Mouse (Mus musculus): Measurements from ENCODE around the gene Ripor3. TPM values are rescaled to one million over a fixed set of nuclear protein-coding genes. Genes with fewer than 3 reads are reported as not detected.

Gene Ripor3
- polyA plus RNA-seq, 1 experiment from 2014 or later, result 0.98 TPM

DNA sequence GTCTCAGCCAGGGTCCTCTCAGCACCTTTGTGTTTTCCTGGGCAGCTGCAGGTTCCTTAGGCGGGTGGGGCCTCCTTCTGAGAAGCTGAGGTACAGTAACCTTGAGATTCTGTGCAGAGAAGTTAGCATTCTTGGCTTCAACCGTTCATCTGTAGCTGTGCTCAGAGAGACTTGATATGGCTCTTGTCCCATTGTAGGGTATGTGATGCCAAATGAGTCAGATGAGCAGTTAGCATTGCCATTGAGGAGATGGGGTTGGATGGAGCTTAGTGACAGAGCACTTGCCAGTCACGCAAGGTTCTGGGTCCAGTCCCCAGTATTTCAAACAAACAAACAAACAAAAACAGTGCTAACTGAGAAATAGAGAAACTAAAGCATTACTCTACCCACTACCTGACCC, 44.5 kb downstream of the Ripor3 start:
- H3K4me2 ChIP-seq, result no peak overlapping the region
- H3K9ac ChIP-seq (replicated peaks), result no peak overlapping the region
- 95% methylated on average over 3 of the region's 3 CpGs for WGBS
- no peaks in the 10 kb centered on the region for H3K9me3 ChIP-seq
- no peak overlapping the region for H3K27ac ChIP-seq
- peaks cover 77% of the 10 kb centered on the region for H3K36me3 ChIP-seq
- no peaks in the 10 kb centered on the region for H3K4me1 ChIP-seq (replicated peaks)
- no peak overlapping the region for H3K4me3 ChIP-seq (replicated peaks)
- H3K27me3 ChIP-seq, result no peaks in the 10 kb centered on the region
- no peak for ATAC-seq (ENCODE audit: insufficient number of reproducible peaks, insufficient read depth, low FRiP score, low TSS enrichment, low read depth)

DNA sequence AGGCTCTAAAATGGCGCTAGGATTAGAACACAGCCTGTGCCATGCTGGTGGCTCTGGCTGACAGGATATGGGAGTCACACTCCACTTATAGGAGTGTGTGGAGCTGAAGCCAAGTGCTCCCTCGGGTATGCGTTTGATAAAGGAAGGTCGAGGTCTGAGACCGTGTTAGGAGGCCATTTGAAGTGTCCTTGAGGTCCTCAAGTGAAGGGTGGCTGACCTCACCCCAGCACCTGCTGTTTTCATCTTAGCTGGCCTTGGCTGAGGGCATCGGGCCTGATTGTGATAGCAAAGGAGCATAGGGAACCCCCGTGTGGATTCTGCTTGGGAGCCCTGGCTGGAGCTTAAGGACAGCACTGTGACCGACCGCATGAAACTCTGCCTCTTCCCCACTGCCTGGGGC, 46.1 kb downstream of the Ripor3 start:
- ATAC-seq (ENCODE audit: insufficient number of reproducible peaks, insufficient read depth, low FRiP score, low TSS enrichment, low read depth), result no peak
- H3K36me3 ChIP-seq, result peaks cover 69% of the 10 kb centered on the region
- 0 out of 2 replicates have a peak, but pooled peaks cover 2% of the 10 kb centered on the region for H3K4me1 ChIP-seq (replicated peaks)
- H3K9ac ChIP-seq (replicated peaks), result no peak overlapping the region
- no peak overlapping the region for H3K4me3 ChIP-seq (replicated peaks)
- no peaks in the 10 kb centered on the region for H3K9me3 ChIP-seq
- H3K27me3 ChIP-seq, result no peaks in the 10 kb centered on the region
- WGBS, result 93% methylated on average over 9 of the region's 9 CpGs
- H3K27ac ChIP-seq, result no peak overlapping the region
- H3K4me2 ChIP-seq, result no peak overlapping the region

DNA sequence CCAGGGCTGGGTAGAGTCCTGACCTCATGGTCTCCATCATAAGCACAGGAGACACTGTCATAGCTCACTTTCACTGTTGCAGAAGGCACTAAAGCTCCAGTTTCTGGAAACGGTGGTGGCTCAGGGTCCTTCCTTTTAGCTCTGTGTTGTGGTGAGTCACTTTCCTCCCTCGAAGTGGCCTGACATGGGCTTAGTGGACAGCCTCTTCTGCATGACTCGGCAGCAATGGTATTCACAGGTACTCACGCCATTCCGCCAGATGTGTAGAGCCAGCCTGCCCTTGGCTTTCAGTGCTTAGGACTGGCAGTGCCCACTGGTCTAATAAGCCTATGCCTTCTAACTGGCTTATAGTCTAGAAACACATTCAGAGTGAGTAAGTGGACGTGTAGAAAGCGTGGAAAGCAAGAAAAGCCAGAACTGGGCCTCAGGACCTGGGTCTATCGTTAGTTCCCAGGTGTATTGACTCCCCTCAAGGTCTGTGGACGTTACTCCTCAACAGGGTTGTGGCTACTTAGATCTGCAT, 46.6 kb downstream of the Ripor3 start:
- H3K27ac ChIP-seq, result no peak overlapping the region
- no peaks in the 10 kb centered on the region for H3K9me3 ChIP-seq
- H3K36me3 ChIP-seq, result peaks cover 66% of the 10 kb centered on the region
- H3K4me3 ChIP-seq (replicated peaks), result no peak overlapping the region
- H3K4me2 ChIP-seq, result no peak overlapping the region
- 0 out of 2 replicates have a peak, but pooled peaks cover 2% of the 10 kb centered on the region for H3K4me1 ChIP-seq (replicated peaks)
- no peaks in the 10 kb centered on the region for H3K27me3 ChIP-seq
- 94% methylated on average over 9 of the region's 9 CpGs for WGBS
- no peak overlapping the region for H3K9ac ChIP-seq (replicated peaks)
- no peak for ATAC-seq (ENCODE audit: insufficient number of reproducible peaks, insufficient read depth, low FRiP score, low TSS enrichment, low read depth)

DNA sequence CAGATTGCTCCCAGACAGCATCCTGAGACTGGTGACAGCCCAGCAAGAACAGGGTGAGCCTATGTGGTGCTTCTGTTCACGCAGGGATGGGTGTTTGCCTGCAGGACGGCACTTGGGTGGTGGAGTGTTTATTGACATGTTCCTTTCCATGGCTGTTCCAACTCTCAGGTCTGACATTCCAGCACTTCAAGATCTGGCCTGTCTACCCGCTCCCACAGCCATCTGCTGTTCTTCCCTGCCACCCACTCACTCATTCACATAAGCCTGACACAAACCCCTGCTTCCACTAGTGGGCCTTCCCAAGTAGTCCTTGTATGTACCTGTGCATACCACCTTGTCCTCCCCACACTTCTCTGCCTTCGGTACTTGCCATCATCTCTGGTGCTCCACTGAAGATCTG, 47.2 kb downstream of the Ripor3 start:
- H3K4me1 ChIP-seq (replicated peaks), result 0 out of 2 replicates have a peak, but pooled peaks cover 2% of the 10 kb centered on the region
- no peaks in the 10 kb centered on the region for H3K9me3 ChIP-seq
- H3K27me3 ChIP-seq, result no peaks in the 10 kb centered on the region
- no peak overlapping the region for H3K4me2 ChIP-seq
- ATAC-seq (ENCODE audit: insufficient number of reproducible peaks, insufficient read depth, low FRiP score, low TSS enrichment, low read depth), result no peak
- H3K36me3 ChIP-seq, result peaks cover 59% of the 10 kb centered on the region
- no peak overlapping the region for H3K9ac ChIP-seq (replicated peaks)
- 93% methylated on average over 4 of the region's 4 CpGs for WGBS
- no peak overlapping the region for H3K4me3 ChIP-seq (replicated peaks)
- H3K27ac ChIP-seq, result no peak overlapping the region

DNA sequence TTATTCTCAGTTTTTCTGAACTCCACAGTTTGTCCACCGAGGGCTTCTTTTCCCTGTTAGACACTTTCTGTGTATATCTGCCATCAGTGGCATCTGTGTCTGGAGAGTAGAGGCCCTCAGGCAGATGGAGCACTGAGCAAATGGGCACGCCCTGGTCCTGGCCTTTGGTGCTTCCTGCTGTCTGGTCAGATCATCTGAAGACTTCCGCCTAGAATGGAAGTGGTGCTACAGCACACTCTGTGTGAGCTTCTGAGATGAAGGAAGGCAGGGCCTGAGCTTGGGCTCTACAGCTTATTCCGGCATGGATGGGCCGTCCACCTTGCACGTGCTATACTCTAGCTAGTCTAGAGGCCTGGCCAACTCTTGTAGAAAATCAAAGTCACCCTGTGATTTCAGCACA, 48.1 kb downstream of the Ripor3 start:
- Histone ChIP-seq H3K36me3 (peaks cover 51% of the 10 kb centered on the region), H3K27me3 (no peaks in the 10 kb centered on the region), H3K4me2 (no peak overlapping the region), H3K4me1 (replicated peaks) (0 out of 2 replicates have a peak, but pooled peaks cover 2% of the 10 kb centered on the region), H3K27ac (no peak overlapping the region), H3K4me3 (replicated peaks) (no peak overlapping the region), H3K9me3 (no peaks in the 10 kb centered on the region), H3K9ac (replicated peaks) (no peak overlapping the region)
- ATAC-seq (ENCODE audit: insufficient number of reproducible peaks, insufficient read depth, low FRiP score, low TSS enrichment, low read depth), result no peak
- WGBS, result 88% methylated on average over 6 of the region's 6 CpGs

DNA sequence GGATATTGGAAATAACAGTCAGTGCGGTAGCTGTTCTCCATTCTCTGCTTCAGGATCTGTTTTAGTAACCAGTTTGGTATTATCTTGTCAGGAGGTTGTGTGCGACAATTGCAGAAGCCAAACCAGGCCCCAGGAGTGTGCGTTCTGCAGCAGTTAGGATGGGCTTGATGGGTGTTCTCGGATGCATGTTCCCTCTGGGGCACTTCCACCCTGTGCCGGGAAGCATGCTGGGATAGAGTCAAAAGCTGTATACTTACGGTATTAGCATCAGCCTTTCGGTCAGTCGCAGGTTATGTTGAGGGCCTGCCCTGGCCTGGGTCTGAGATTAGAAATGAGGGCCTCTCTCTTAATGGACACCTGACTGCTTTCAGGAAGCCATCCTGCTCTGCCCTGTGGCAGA, 49.8 kb downstream of the Ripor3 start:
- no peak for ATAC-seq (ENCODE audit: insufficient number of reproducible peaks, insufficient read depth, low FRiP score, low TSS enrichment, low read depth)
- Histone ChIP-seq H3K36me3 (peaks cover 33% of the 10 kb centered on the region), H3K4me1 (replicated peaks) (0 out of 2 replicates have a peak, but pooled peaks cover 2% of the 10 kb centered on the region), H3K27ac (no peak overlapping the region), H3K4me2 (no peak overlapping the region), H3K9me3 (no peaks in the 10 kb centered on the region), H3K27me3 (no peaks in the 10 kb centered on the region), H3K9ac (replicated peaks) (no peak overlapping the region), H3K4me3 (replicated peaks) (no peak overlapping the region)
- 92% methylated on average over 8 of the region's 8 CpGs for WGBS

DNA sequence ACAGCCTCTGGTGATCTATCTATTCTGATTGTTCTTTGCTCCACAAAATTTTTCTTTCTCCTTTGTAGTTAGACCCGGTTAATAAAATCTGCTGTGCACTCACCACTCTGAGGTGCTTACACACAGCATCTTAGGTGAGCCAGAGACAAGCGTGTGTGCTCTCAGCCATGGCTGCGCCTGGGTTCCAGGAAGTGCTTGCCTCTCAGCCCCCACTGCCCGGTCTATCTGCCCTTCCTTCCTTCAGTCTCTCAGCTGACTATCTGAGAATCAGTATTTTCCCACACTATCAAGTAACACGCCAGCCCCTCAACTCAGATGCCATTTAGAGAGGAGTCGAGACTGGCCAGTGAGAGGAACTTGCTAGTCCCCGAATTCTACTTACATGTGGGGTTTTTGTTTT, 50.4 kb downstream of the Ripor3 start:
- Histone ChIP-seq H3K9ac (replicated peaks) (no peak overlapping the region), H3K9me3 (no peaks in the 10 kb centered on the region), H3K27ac (no peak overlapping the region), H3K4me2 (no peak overlapping the region), H3K4me1 (replicated peaks) (0 out of 2 replicates have a peak, but pooled peaks cover 2% of the 10 kb centered on the region), H3K36me3 (peaks cover 28% of the 10 kb centered on the region), H3K4me3 (replicated peaks) (no peak overlapping the region), H3K27me3 (no peaks in the 10 kb centered on the region)
- 80% methylated on average over 7 of the region's 7 CpGs for WGBS
- no peak for ATAC-seq (ENCODE audit: insufficient number of reproducible peaks, insufficient read depth, low FRiP score, low TSS enrichment, low read depth)

DNA sequence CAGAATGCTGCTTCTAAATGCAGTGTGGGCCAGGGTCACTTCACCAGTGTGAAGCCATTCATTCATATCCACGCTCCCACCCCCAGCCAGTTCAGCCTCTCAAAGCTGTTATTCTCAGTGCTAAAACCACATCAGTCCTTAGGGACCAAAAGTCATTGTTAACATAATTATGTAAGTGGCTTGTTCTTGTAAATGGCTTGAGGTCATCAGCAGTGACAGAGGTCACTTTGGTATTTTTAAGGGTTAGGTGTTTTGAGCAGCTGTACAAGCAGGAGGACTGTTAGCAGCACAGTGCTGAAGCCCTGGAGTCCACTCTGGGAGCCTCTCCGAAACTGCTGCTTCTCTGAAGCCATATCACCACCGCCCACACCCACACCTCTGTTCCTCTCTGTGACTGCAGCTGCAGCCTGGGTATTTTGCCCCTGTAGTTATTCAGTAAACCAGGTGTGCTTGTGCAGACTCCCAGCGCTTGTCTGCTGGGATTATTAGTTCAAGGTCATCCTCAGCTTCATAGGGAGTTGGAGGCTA, 51.0 kb downstream of the Ripor3 start:
- no peak overlapping the region for H3K9ac ChIP-seq (replicated peaks)
- H3K27ac ChIP-seq, result no peak overlapping the region
- H3K4me1 ChIP-seq (replicated peaks), result 0 out of 2 replicates have a peak, but pooled peaks cover 2% of the 10 kb centered on the region
- no peak overlapping the region for H3K4me2 ChIP-seq
- H3K9me3 ChIP-seq, result no peaks in the 10 kb centered on the region
- H3K27me3 ChIP-seq, result no peaks in the 10 kb centered on the region
- ATAC-seq (ENCODE audit: insufficient number of reproducible peaks, insufficient read depth, low FRiP score, low TSS enrichment, low read depth), result no peak
- H3K36me3 ChIP-seq, result peaks cover 25% of the 10 kb centered on the region
- no peak overlapping the region for H3K4me3 ChIP-seq (replicated peaks)
- WGBS, result 79% methylated on average over 4 of the region's 4 CpGs

DNA sequence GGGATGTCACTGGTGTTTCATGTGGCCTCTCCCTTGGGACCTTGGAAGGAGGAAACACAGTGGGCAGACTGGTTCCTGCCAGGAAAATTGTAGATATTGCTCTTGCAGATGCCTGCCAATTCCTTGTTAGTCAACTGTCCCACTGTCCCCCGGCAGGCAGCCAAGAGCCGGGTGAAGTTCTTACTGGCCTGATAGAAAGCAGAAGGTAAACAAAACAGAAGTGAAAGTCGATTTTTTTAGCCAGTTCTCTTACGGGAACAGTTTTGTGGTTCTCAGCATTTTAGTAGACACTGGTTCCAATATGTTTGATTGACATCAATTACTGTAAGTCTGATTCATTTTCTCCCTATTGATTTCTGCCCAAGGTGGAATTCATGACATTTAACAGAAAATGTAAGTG, 51.6 kb downstream of the Ripor3 start:
- Histone ChIP-seq H3K4me1 (replicated peaks) (0 out of 2 replicates have a peak, but pooled peaks cover 2% of the 10 kb centered on the region), H3K27ac (no peak overlapping the region), H3K36me3 (peaks cover 19% of the 10 kb centered on the region), H3K27me3 (no peaks in the 10 kb centered on the region), H3K4me2 (no peak overlapping the region), H3K9me3 (no peaks in the 10 kb centered on the region), H3K9ac (replicated peaks) (no peak overlapping the region), H3K4me3 (replicated peaks) (no peak overlapping the region)
- ATAC-seq (ENCODE audit: insufficient number of reproducible peaks, insufficient read depth, low FRiP score, low TSS enrichment, low read depth), result no peak
- WGBS, result 66% methylated on average over 4 of the region's 4 CpGs

DNA sequence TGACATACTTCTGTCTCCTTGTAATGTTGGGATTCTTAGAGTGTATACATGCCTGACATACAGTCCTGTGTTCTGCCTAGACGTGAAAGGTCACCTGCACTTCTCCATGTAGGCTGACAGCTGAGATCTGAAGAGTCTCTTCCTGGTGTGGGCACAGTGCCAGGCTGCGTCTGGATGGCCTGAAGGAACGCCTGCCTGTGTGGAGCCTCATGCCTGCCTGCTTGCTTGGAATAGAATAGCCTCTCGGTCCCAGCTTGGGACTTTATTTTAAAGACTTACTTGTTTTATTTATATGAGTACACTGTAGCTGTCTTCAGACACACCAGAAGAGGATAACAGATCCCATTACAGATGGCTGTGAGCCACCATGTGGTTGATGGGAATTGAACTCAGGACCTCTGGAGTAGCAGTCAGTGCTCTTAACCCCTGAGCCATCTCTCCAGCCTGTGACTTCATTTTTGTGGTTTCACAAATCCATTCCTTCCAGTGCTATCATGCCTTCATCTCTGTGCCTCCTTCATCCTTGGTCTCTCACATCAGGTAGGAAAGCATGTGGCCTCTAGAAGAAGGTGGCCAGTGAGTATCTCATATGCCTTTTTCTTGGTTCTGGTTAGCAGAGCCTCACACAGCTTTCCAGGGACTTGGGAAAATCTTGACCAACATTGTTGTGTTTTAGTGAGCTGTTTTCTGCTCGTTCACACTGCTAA, 52.2 kb downstream of the Ripor3 start:
- H3K27me3 ChIP-seq, result no peaks in the 10 kb centered on the region
- H3K4me2 ChIP-seq, result no peak overlapping the region
- H3K36me3 ChIP-seq, result peaks cover 13% of the 10 kb centered on the region
- no peaks in the 10 kb centered on the region for H3K9me3 ChIP-seq
- H3K4me1 ChIP-seq (replicated peaks), result peaks cover 2% of the 10 kb centered on the region; the same call in 1 of the 2 replicates
- H3K4me3 ChIP-seq (replicated peaks), result no peak overlapping the region
- WGBS, result 76% methylated on average over 5 of the region's 5 CpGs
- no peak overlapping the region for H3K27ac ChIP-seq
- ATAC-seq (ENCODE audit: insufficient number of reproducible peaks, insufficient read depth, low FRiP score, low TSS enrichment, low read depth), result no peak
- H3K9ac ChIP-seq (replicated peaks), result no peak overlapping the region

DNA sequence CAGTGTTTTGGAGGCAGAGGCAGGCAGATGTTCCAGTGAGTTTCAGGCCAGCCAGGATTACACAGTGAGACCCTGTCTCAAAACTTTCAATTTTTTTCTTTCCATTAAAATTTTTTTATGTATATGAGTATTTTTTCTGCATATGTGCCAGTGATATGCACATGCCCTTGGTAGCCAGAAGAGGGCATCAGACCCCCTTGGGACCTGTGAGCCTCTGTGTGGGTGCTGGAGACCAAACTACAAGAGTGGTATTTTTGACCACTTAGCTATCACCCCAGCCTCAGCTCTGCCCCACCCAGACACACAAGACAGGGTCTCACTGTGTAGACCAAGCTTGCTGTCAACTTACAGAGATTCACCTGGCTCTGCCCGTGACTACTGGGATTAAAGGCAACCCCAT, 52.9 kb downstream of the Ripor3 start:
- no peak overlapping the region for H3K27ac ChIP-seq
- no peak overlapping the region for H3K4me2 ChIP-seq
- no peak for ATAC-seq (ENCODE audit: insufficient number of reproducible peaks, insufficient read depth, low FRiP score, low TSS enrichment, low read depth)
- H3K36me3 ChIP-seq, result peaks cover 10% of the 10 kb centered on the region; the same call in 1 of the 2 replicates
- WGBS, result 91% methylated on average over 1 of the region's 1 CpGs
- no peak overlapping the region for H3K9ac ChIP-seq (replicated peaks)
- H3K9me3 ChIP-seq, result no peaks in the 10 kb centered on the region
- no peaks in the 10 kb centered on the region for H3K27me3 ChIP-seq
- no peak overlapping the region for H3K4me3 ChIP-seq (replicated peaks)
- H3K4me1 ChIP-seq (replicated peaks), result peaks cover 2% of the 10 kb centered on the region; the same call in 1 of the 2 replicates
